Comparison of ENCODE assay signal across 21 mouse cellular contexts in the genomic region with DNA sequence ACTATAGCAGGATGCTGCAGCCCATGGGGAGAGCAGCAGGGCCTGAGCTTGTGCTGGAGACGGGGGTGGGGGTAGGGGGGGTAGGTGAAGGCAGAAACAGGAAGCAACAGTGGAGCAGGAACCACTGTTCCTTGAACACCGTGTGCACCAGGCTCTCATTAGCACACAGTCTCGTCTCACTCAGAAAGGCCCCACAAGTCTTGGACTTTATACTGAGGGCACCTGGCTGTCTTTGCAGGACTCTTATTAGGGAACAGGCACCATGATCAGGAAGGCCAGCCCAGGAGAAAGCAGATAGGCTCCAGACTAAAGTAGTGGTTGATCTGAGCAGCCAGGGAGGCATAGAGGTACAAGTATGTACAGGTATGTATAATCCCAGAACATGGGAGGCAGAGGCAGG. TPM values are rescaled to one million over a fixed set of nuclear protein-coding genes. Genes with fewer than 3 reads are reported as not detected.
"Had no signal": no experiment of that assay in that cellular context is flagged by ENCODE, and none has a peak within 500 bp of the region (broad histone marks: within the 10 kb centered on the region; RNA-seq: fewer than 3 reads in every experiment).

No protein-coding gene starts in this region.

- H3K4me3 ChIP-seq: limb, embryonic 10.5 days; limb, embryonic 13.5 days; liver, embryonic 12.5 days; liver, embryonic 15.5 days; lung, embryonic 15.5 days; megakaryocyte, embryonic 14.5 days; midbrain, embryonic 10.5 days; midbrain, embryonic 13.5 days; myocyte had no signal

- H3K36me3 ChIP-seq: limb, embryonic 10.5 days; limb, embryonic 13.5 days; liver, embryonic 12.5 days; liver, embryonic 15.5 days; lung, embryonic 15.5 days; midbrain, embryonic 10.5 days; midbrain, embryonic 13.5 days had no signal

- DNase-seq: kidney, adult 18-20 months; layer of hippocampus, adult 9-11 months; liver; lung, adult 18-20 months; lung, postnatal 10 days; lung, postnatal 36 days; thymus, adult 2 months; thymus, postnatal 14 days; thymus, postnatal 4 days had no signal

- H3K27ac ChIP-seq: limb, embryonic 10.5 days; limb, embryonic 13.5 days; liver, embryonic 12.5 days; liver, embryonic 15.5 days; lung, embryonic 15.5 days; midbrain, embryonic 10.5 days; midbrain, embryonic 13.5 days; stomach, postnatal 0 days had no signal

- H3K4me1 ChIP-seq: liver, embryonic 12.5 days; liver, embryonic 15.5 days; lung, embryonic 15.5 days had no signal

RNA-seq across cellular contexts. Expression of a gene that starts 2.8 kb away (rescaled TPM):
- polyA plus RNA-seq: limb, embryonic 10.5 days; limb, embryonic 13.5 days; liver, embryonic 12.5 days; liver, embryonic 15.5 days; lung, embryonic 15.5 days; myocyte had no signal

RNA-seq across cellular contexts. Expression of a gene that starts 15.5 kb away (rescaled TPM):
- polyA plus RNA-seq: limb, embryonic 10.5 days; limb, embryonic 13.5 days; lung, embryonic 15.5 days; midbrain, embryonic 10.5 days; neural tube, embryonic 11.5 days; stomach, embryonic 14.5 days had no signal

RNA-seq across cellular contexts. Expression of a gene that starts 30.4 kb away (rescaled TPM):
- polyA plus RNA-seq: limb, embryonic 10.5 days; limb, embryonic 13.5 days; liver, embryonic 12.5 days; liver, embryonic 15.5 days; lung, embryonic 15.5 days; midbrain, embryonic 10.5 days; midbrain, embryonic 13.5 days; neural tube, embryonic 11.5 days; stomach, embryonic 14.5 days had no signal
